Mouse (Mus musculus) NIH3T3 (cell line): ENCODE results near the gene Ntm.

Experiments
- DNase-seq: peaks from one replicate; pipeline ENCODE4 v3.0.0-alpha.2; 2012; ENCODE audit warnings: low read depth

The Ntm gene

DNA sequence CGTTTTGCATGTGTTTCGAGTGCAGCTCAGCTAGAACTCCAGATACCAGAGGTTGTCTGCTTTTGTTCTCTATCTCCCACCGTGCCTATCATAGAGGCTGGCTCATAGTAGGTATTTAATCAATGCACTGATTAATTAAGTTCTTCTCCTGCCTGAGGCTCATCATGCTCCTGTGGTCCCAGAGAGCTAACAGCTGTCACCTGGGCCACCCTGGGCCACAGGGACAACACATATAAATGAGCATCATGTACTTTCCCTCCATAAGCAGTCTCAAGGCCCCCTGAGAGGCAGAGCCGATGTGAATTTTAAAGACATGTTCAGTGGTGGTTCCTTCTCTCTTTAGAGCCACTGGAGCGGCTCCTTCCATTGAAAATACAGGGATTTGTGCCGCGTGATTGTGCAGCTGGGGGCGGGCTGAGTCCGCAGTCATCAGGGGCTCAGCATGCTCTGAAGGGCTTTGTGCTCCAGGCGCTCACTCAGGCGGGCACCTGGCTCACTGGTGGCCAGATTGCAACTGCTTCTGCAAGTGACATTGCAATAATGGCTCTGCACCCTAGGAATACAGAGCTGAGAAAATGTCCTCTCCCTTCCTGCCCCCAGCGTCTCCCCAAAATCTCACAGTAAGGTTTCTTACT lies 160.8 kb downstream of the Ntm start:
- no peak for DNase-seq

DNA sequence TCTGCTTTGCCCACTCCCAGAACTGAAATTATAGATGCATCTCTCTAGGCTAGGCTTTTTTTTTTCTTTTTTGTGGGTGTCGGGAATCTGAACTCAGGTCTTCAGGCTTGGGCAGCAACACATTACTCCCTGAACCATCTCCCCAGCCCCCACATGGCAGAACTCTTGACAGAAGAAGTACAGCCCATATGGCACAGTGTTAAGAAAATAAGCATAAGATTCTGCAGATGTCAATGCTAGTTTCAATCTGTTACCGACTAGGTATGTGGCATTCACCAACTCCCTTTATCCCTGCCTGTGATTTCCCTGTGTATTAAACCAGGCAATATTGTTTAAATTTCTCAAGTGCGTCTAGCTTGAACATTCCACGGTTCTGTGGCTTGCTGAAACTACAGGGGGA lies 166.7 kb downstream of the Ntm start:
- no peak for DNase-seq

DNA sequence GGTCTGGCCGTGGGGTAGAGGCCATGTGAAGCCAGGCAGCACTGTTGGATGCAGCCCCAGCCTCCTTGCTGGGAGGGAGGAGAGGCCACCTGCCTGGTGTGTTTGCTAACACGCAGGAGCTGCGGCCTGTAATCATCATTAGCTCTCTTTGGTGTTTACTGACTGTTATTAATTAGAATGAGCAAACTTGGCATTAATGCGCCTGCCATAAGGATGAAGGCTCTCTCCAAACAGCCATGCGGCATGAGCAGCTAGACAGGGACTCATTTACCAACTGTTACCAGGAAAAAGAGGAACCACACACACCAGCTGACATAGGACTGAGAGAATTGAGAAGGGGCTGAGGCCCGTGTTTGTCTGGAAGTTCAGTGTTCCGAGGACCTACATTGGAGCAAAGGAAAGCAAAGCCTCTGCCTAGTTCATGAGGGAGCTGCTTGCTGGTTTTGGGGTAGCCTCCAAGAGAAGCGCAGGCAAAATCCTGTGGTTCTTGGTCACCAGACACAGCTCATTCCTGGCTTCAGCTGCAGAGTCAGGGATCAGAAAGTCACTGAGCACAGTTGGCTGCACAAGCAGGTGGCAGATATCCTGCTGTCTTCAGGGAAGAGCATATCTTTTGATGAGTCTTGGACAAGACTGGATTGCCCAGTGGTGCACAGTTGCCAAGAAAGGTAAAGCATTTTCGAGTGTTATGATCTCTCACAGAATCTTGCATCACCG lies 171.6 kb downstream of the Ntm start:
- DNase-seq: no peak

DNA sequence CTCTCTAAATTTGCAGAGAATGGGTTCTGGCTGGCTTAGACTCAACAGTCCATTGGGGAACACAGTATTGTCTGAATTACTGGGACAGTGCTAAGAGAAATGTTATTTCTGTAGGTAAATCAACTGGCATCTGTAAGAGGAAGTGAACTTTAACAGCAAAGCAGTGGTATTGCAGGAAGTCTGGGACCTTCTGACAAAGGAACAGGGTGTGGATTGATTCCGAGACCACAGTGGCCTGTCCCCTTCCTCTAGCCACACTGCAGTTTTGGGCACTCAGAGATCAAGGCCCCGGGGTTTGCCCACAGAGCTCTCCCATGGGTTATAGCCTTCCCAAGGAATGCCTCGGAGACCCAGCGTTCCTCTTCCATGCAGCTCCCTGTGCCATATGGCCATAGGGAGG lies 172.9 kb downstream of the Ntm start:
- DNase-seq: no peak

DNA sequence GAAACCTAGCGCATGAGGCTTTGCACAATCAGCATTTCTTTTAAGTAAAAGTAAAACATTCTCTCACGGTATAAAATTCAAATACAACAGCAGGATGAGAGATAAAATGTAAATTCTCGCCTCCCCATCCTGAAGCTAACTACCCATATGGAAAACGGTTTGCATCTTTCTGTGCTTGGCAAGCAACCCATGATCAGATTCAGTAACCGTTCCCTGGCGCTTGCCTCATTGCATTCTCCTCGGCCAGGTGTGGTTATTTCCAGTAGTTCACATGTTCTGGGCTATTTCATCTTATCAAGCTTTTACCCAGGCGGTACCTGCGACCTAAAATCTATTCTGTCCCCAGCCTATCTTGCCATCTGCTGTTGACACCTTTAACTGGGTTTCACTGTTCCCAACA lies 174.1 kb downstream of the Ntm start:
- DNase-seq: no peak

DNA sequence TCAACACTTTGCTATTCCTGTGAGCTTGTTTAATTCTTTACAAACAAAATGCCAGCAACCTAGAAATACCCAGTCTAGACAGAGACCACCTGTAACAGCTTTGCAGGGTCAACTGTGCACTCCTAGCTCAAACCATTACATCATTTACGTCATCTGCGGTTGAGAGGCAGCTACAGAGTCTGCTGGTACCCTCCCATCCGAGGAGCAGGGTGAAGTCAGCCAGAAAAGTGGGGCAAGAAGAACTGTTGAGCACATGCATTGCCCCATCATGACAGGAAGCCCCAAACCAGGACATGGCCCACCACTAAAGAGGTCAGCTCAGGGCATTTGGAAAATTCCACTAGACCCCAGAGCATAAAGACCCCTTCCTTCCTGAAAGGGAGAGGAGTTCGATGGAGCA lies 175.5 kb downstream of the Ntm start:
- no peak for DNase-seq

DNA sequence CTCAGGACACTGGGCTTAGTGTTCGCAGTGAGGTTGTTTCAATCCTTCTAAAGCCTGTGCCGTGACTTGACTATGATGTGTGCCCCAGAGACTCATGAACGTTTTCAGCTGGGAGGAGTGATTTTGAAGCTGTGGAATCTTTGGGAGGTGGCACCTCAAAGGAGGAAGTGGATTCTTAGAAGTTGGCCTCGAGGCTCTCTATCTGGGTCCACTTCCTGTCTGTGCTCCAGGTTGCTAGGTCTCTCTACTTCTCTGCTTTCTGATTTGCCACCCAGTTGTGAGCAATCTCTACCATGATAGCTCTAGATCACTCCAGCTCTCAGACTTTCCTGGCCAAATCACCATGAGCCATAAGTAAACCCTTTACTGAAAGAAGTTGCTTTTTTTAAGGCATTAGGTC lies 180.2 kb downstream of the Ntm start:
- no peak for DNase-seq

DNA sequence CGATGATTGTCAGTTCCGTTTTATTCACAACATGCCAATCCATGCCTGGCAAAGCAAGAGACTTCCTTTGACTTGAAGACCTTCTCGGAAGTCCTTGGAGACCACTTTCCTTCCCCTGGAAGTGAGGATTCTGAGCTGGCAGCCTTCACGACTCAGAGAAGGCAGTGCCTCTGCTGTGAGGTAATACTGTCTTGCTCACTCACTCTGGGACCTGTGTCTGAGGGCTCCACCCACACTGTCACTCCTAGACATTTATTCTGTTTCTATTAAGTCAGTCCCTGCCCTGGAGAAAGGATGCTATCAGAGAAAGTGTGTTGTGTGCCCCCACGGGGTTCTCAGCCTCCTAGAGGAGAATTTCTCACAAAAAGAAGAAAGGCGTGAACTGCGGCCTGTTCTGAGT lies 183.2 kb downstream of the Ntm start:
- no peak for DNase-seq

DNA sequence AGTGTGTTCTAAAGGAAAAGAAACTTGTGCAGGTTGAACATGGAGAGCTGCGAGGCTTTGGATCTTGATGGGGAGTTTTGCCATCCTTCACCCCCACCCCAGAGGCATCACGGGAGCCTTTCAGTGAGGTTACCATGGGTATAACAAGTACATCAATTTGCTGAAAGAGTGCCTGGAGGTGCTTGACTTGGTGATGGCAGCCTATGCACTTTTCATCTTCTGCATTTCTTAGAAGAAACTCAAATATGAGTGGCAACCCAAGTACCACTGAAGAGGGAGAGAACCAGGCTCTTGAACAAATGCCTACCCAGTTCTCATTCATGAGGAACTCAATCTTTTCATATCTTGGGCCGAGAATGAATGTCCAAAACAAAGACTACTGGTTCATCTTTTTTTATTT lies 186.0 kb downstream of the Ntm start:
- no peak for DNase-seq

DNA sequence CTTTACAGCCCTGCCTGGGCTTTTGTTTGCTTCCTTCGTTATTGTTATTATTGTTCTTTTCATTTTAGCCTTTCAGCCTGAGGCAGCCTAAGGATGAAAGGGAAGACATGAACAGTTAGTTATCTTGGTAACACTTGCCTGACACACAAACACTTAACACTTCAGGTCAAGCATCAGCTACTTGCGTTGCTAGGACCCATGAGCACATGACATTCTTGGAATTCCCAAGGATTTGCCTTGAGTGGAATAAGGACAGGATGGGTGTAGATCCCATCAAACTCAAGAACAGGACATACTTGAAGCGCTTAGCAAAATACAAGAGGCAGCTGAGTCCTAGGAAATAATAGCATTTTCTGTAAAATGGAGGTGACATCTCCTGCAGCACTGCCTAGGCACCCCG lies 186.4 kb downstream of the Ntm start:
- DNase-seq: no peak

DNA sequence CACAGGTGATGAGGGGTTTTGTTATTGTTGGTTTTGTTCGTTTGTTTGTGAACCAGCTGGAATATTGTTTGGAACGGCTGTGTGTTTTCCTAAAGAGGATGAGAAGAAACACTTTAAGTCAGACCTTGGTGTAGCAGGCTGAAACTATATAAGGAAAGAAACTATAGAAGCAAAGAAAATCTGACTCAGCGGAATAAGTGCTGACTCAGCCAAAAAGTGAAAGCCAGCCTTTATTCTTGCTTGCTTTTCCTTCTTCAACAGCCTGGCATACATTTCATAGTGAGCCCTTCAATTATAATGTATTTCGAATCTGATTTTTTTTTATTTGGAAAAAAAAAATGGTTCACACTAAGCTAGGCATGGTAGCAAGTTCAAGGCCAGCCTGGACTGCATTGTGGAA lies 186.9 kb downstream of the Ntm start:
- no peak for DNase-seq

DNA sequence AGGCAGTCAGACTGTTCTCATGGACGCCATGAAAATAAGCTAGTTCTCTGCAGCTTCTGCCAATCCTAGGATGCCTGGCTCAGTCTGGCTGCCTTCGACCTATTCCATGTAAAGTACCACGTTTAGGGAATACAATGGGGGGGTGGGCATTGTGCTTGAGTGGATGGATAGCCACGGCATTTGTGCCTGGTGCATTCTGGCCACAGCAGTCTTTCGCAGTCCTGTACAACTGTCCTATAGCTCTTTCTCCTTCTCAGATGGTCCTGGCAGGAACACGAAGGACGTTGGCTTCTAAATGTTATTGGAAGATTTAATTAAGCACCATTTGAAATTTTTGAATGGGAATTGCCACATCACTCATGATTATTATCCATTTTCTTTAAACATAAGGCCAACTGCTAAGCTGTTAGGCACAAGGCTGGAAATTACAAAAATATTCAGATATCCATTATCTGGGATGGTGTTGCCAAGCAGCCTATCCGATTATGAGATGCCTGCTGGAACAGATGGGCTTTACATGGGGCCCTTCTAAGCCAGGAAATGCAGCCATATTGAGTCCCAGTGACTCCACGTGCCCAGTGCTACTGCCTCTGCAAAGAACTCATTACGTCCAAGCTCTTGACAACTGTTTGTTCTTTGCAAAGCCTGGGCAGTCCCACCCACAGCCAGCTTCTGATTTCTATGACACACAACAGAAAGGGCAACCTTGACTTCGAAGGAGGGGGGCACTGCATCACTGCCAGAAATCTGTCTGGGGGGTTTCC lies 190.1 kb downstream of the Ntm start:
- DNase-seq: no peak

DNA sequence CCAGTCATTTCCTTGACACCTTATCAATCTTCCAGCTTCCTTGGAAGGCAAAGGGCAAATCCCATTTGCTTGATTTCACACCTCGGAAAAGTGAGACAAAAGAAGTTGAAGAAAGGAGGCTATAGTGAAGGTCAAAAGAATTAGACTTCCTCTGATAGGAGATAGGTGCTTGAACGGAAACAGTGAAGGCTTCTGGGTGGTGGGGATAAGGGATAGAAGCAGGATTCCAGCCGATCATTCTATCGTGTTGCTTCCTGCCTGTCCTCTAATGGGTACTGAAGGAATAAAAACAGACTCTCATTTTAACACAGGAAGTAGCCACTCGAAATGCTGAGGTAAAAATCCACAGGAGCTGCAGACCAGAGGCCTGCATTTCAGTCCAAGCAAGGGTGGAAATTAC lies 191.1 kb downstream of the Ntm start:
- DNase-seq: no peak

DNA sequence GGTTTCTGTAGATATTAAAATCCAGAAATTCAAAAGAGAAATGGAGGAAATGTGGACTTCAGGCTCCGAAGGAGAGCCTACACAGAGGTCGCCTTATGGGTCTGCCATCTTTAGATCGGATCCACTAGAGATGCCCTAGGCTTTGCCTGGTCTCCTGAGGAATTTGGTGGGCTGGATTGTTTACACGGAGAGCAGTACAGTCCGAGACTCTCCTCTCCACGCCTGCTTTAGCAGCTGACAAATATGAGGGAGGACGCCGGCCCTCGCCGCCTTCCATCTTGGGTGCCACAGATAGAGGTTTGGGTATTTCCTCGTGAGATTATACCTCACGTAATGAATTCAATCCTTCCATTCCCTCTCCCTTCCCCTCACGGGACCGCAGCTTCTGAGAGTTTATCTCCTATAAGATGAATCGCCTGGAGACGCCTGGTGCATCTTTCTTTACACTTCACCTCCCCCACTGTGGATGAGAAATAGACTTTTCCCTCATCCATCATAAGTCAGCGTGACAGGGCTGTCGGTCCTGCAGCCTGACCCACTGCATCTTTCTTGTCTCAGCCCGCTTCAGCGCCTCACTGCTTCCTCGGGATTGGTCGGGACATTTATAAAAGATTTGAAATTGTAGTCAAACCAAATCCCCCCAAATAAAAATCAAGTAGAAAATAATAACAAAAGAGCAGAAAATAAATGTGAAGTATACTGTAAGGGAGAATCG lies 191.7 kb downstream of the Ntm start:
- DNase-seq: no peak

DNA sequence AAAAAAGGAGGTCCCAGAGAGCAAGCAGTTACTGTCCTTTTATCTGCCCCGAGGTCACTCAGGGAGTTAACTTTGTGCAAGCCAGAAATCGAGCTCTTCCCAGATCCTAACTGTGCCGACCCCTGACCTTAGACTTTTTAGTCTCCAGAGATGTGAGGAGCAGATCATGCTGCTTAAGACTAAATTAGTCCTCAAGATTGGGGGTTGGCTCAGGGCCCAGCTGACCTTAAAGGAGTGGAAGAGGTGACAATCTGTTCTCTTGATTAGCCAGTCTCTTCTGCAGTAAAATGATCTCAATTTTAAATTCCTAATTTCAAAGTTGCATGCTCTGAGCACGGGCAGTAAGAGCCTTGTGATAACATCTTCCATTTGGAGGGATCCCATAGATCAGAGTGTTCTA lies 193.6 kb downstream of the Ntm start:
- DNase-seq: no peak

DNA sequence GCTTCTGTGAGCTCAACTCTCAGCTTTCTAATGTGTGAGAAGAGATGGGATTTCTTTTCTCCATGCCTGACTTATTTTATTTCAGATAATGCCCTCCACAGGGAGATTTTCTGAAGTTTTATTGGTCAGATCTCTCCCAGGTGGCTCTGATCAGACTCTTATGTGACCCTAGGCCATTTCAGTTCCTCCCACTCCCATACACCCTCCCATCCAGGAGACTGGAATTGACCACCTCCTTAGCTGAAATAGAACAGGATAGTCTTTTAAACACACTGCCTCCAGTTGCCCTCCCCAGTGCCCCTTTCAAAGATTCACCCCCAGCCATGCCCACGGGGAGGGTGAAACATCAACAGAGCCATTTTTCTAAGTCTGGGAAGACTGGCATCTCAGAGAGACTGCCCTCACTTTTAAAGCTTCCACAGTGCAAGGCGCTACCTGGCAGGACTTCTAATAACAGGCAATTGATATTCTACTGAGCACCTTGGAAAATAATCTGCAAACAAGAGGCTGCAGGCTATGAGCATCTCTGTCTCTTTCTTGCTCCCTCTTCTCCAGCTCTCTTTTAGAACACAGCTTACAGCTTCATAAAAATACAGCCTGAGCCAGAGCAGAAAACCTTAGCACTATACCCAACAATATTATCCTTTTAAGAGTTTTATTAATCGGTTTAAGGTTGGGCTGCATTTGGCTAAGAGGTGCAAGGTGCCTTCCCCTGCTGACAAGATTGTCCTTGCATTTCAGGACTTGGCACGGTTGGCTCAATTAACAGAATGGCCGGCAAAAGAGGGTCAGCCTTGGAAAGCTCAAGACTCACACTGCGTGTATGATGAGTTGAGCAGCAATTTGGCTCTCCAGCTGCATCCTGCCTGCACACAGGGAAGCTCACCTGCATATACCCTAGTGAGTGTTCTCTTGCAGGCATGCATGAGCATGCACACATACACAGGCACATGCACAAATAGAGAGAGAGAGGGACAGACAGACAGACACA lies 196.7 kb downstream of the Ntm start:
- DNase-seq: no peak

DNA sequence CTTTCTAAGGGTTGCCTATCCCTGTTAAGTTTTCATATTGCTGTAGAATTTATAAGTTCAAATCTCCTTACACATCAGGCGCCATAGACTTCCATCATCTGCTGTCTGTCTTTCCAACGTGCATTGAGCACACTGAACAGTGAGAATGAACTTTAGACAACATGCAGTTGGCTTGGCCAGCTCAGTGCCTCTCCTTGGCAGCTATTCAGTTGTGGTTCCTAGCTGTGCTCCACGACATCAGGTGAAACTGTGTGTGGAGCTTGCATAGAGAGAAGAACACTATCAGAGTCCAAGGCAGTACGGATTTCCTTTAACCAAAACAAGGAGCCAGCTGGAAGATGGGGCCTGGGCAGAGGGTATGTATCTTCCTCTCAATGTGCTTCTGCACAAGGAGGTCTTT lies 199.6 kb downstream of the Ntm start:
- no peak for DNase-seq

DNA sequence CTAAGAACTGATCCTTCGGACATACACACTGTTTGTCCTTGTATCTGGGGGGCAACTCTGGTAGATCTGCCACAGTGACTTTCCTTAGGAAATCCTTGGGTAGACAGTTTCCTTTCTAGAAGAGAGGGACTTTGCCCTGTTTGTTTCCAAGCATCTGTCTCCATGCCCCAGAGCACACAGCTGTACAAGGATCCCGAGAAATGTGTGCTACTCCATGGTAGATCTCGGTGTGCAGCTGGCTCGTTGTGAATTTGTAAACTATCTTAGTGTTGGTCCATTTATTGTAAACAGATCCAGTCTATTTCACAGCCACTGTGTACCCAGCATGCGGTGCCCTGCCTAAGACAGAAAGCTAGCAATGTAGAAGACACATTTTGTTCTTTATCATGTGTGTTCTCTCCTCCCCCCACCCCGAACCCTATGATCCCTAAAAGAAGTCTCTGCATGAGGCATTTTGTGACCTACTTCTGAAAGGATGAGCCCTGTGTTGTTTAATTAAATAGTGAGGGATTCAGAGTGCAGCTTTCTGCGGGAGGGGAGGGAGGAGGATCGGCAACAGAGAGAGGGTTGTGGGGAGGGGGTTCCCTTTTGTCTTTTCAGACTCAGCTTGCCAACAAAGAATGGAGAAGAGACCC lies 200.9 kb downstream of the Ntm start:
- DNase-seq: no peak

DNA sequence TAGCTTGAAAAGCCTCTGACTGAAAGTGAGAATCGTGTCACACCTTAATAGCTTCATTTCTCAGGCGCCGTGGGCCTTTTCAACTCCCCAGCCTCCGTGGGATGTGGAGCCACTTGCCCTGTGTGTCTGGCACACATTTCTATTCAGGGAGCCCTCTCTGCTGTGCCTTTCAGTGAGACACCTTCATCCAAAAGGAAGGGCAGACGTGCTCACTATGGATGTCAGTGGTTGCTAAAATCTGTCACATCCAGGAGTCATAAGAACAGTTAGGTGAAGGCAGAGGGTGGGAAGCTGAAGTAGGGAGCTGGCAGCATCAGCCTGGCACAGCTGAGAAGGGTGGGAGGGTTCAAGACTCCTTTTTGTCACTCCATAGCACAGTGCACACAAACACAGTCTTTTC lies 201.4 kb downstream of the Ntm start:
- no peak for DNase-seq

DNA sequence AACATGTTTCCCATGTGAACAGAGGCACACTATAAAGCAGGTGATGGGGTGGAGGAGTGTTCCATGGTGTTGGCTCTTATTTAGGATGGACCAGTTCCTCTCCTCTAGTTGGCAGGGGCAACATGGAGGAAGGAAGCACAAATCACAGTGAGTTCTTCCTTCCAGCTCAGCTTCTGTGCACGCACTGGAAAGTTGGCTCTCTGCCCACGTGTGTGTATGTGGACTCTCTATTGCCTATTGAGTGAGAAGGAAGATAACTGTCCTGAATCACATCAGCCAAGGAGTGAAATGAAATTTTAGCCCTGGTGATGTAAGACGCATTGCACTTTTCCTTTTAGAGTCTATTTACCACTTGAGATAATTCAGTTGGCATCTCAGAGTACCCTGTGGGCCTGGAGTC lies 203.0 kb downstream of the Ntm start:
- DNase-seq: no peak

DNA sequence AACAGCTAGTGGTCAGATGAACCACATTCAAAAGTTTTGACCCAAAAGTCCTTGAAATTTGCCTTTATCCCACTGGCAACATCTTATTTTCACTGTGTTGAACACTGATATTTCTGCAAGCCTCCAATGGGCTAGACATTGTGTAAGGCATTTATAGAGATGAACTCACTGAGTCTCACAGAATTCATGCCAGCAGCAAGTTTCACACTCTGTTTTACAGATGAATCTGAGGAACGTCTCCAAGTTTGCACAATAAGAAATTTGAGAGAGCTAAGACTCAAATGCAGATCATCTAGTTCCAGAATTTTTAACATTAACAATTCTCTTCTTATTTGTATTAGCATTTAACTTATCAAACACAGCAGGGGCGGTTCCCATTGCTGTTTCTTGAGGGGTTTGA lies 203.9 kb downstream of the Ntm start:
- no peak for DNase-seq
